In the genomic region with DNA sequence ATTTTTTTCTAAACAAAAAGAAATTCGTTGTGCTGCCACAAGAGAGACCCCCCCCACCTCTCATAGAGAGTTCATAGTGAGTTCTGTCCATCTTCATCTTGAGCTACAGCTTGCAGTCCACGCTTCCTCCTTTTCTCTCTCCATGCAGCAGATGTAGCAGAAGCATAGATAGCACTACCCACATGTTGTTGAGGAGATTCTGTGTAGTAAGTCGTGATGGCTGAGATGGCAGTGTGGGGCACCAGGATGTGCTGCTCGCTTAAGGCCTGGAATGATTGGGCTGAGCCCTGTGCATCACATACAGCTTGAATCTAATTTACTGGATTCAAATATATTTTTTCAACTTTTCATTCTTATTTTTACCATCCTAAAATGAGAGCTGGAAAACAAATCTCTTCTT, we compare ENCODE assay signal across 16 mouse cellular contexts.
"Had no signal": no experiment of that assay in that cellular context is flagged by ENCODE, and none has a peak within 500 bp of the region (broad histone marks: within the 10 kb centered on the region; RNA-seq: fewer than 3 reads in every experiment).

No protein-coding gene starts in this region.

- H3K9me3 ChIP-seq: neural tube, embryonic 13.5 days; neural tube, embryonic 15.5 days; stomach, embryonic 15.5 days had no signal

- H3K27ac ChIP-seq: neural tube, embryonic 13.5 days; neural tube, embryonic 15.5 days; stomach, embryonic 15.5 days; stomach, postnatal 0 days had no signal

- H3K4me1 ChIP-seq: neural tube, embryonic 15.5 days; stomach, embryonic 15.5 days had no signal

- H3K36me3 ChIP-seq: neural tube, embryonic 13.5 days; neural tube, embryonic 15.5 days; stomach, embryonic 15.5 days had no signal

- DNase-seq: retina, postnatal 1 day; right cerebral cortex, adult 18-20 months; right cerebral cortex, postnatal 14 days; right cerebral cortex, postnatal 25 days; right cerebral cortex, postnatal 4 days; spleen, adult 18-20 months; thymus, adult 18-20 months; thymus, adult 2 months; thymus, postnatal 14 days; thymus, postnatal 25 days; thymus, postnatal 36 days; thymus, postnatal 4 days had no signal

- H3K9ac ChIP-seq: neural tube, embryonic 13.5 days; neural tube, embryonic 15.5 days; stomach, embryonic 15.5 days had no signal

- H3K27me3 ChIP-seq: neural tube, embryonic 13.5 days; neural tube, embryonic 15.5 days; stomach, embryonic 15.5 days had no signal

- H3K4me2 ChIP-seq: neural tube, embryonic 13.5 days; neural tube, embryonic 15.5 days; stomach, embryonic 15.5 days had no signal

- H3K4me3 ChIP-seq: neural tube, embryonic 13.5 days; neural tube, embryonic 15.5 days; stomach, embryonic 15.5 days had no signal
